Mouse (Mus musculus): ENCODE measurements around the gene Stat5b.

Stat5b gene

DNA sequence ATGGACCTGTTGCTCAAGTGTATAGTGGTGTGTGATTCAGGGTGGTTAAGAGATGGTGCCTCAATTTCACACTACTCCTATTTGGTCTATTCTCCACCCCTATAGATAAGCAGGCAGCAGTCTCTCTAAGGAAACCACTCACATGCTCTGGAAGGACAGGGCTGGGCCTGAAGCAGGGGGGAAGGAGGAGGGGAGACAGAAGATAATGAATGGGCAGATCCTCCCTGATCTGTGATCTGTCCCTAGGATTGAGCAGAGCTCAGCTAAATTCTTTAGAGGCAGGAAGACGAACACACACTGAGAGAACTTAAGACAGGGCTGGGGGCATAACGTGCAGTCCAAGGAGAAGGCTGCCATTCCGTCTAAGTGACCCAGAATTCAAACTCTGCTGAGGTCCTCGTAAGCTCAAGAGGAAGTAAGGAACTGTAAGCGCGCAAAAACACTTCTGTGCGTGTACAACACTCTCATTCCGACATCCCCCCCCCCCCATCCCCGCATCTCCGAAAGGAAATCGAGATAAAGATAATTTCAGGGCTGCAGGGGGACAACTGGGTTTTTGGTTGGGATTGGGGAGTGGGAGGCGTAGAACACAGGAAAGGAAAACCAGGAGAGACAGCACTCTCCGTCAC lies 113.3 kb downstream of the Stat5b start:
- peak; percentile 38 for DNase-seq (ENCODE audit: low read depth, low spot score)

DNA sequence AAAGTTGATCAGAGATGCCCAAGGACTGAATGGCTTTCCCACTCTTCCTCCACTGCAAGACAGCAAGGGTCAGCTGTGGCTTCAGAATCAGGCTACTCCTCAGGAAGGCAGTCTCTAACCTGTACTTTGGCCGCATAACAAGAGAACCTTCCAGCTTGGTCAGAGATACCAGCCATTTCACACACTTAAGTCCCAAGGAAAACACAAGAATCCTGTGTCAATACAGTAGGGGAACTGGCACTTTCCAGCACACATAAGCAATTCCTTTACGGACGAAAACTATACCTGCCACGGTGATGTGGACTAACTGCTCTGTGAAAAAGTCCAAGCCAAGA lies 113.8 kb downstream of the Stat5b start:
- no peak for DNase-seq (ENCODE audit: low read depth, low spot score)

DNA sequence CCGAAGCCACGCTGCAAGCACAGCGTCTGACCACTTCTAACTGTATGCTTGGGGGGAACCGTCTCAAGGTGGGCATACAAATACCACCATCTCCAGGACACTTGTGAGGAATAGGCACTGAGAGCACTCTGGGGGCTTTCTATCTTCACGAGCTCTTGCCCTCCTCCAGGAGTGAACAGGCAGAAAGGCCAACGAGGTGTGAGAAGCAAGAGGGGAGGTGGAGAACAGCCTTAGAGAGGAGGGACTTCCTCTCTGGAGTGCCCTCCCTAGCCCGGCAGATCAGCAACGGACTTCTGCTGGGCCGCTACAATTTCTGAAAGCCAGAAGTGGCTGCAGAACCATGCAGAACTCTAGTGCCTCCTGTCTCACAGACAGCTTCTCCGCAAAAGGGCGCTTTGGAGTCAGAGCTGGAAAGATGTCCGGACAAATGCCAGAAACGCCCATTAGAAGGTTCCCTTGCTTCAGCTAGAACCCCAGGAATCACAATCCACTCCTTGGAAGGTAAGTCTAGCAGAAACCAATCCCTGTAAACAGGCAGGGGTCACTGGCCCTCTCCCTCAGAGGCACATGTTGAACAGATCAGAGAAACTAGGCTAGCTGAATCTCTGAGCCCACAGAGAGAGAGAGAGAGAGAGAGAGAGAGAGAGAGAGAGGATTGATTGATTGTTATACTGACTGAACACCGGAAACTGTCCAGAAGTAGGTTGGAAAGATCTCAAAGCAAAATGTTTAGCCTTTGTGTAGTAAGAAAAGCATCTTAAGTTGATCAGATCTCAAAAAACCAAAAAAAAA lies 114.4 kb downstream of the Stat5b start:
- peak; percentile 29 for DNase-seq (ENCODE audit: low read depth, low spot score)

GRCm38 (mm10) chr11:100735134-100735865 lies 115.2 kb downstream of the Stat5b start:
- DNase-seq (ENCODE audit: low read depth, low spot score): peak; percentile 55

Measured in 3T3-L1 (cell line).